Mouse (Mus musculus): Measurements from ENCODE around the gene B230217C12Rik. TPM values are rescaled to one million over a fixed set of nuclear protein-coding genes. Genes with fewer than 3 reads are reported as not detected.

The B230217C12Rik gene
- polyA plus RNA-seq, 1 experiment from 2014 or later = 8.3 TPM

DNA sequence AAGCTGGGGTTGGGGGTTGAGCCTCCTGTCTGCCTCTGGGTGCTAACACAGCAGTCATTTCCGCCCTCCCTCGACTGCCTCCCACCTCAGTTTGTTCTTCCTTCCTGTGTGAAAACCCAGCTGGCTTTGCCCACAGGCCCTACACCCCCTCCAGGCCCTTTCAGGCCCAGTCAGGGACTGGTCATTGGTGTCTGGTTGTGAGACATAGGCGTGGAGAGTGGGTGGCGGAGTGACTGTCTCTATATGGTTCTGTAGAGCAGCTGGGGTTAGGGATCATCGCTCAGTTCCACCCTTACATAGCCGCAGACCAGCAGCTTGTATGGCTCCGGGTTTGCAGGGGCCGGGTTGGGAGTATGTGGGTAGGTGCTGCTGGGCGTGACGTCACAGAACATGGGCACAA is 15.3 kb upstream of the B230217C12Rik start:
- no peak overlapping the region for H3K4me3 ChIP-seq (ENCODE audit: low read depth, low read length)
- 87% methylated on average over 10 of the region's 10 CpGs for WGBS
- ATAC-seq (ENCODE audit: insufficient number of reproducible peaks, insufficient read depth, low FRiP score, low read depth) = no peak
- no peak overlapping the region for H3K4me2 ChIP-seq (replicated peaks; ENCODE audit: low read depth, low read length)
- no peaks in the 10 kb centered on the region for H3K27me3 ChIP-seq (ENCODE audit: control insufficient read depth, insufficient read depth, low read length)
- no peak overlapping the region for H3K27ac ChIP-seq (ENCODE audit: low read length)
- H3K9me3 ChIP-seq (ENCODE audit: control insufficient read depth, low read depth, low read length) = no peaks in the 10 kb centered on the region
- peaks cover 36% of the 10 kb centered on the region for H3K36me3 ChIP-seq (ENCODE audit: control insufficient read depth, insufficient read depth, low read length)
- H3K9ac ChIP-seq (replicated peaks; ENCODE audit: low read depth, low read length) = no peak overlapping the region
- no peaks in the 10 kb centered on the region for H3K4me1 ChIP-seq (ENCODE audit: control insufficient read depth, insufficient read depth, low read length)

DNA sequence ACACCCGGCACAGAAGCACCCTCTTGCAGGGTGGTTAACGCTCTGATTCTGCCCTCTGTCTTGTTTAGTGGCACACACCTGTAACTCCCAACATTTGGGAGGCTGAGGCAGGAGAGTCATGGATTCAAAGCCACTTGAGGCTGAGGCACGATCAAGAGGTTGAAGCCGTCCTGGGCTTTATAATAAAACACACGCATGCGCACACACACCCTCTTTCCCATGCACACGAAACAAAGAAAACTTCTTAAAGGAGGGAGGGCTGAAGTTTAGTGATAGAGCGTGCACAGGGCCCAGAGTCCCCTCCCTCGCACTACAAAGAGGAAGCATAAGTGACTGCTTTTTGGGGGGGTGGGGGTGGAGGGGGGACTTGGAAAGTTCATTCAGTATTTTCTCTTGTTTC is 14.6 kb upstream of the B230217C12Rik start:
- Histone ChIP-seq H3K36me3 (ENCODE audit: control insufficient read depth, insufficient read depth, low read length) (peaks cover 36% of the 10 kb centered on the region), H3K9ac (replicated peaks; ENCODE audit: low read depth, low read length) (no peak overlapping the region), H3K4me1 (ENCODE audit: control insufficient read depth, insufficient read depth, low read length) (no peaks in the 10 kb centered on the region), H3K9me3 (ENCODE audit: control insufficient read depth, low read depth, low read length) (no peaks in the 10 kb centered on the region), H3K4me2 (replicated peaks; ENCODE audit: low read depth, low read length) (no peak overlapping the region), H3K27ac (ENCODE audit: low read length) (no peak overlapping the region), H3K27me3 (ENCODE audit: control insufficient read depth, insufficient read depth, low read length) (no peaks in the 10 kb centered on the region), H3K4me3 (ENCODE audit: low read depth, low read length) (no peak overlapping the region)
- ATAC-seq (ENCODE audit: insufficient number of reproducible peaks, insufficient read depth, low FRiP score, low read depth) = no peak
- WGBS = 81% methylated on average over 9 of the region's 9 CpGs

- Histone ChIP-seq H3K4me1 (ENCODE audit: control insufficient read depth, insufficient read depth, low read length) (no peaks in the 10 kb centered on the region), H3K27me3 (ENCODE audit: control insufficient read depth, insufficient read depth, low read length) (no peaks in the 10 kb centered on the region), H3K9me3 (ENCODE audit: control insufficient read depth, low read depth, low read length) (no peaks in the 10 kb centered on the region), H3K27ac (ENCODE audit: low read length) (no peak overlapping the region), H3K9ac (replicated peaks; ENCODE audit: low read depth, low read length) (no peak overlapping the region), H3K4me2 (replicated peaks; ENCODE audit: low read depth, low read length) (no peak overlapping the region), H3K4me3 (ENCODE audit: low read depth, low read length) (no peak overlapping the region), H3K36me3 (ENCODE audit: control insufficient read depth, insufficient read depth, low read length) (peaks cover 38% of the 10 kb centered on the region)
- ATAC-seq (ENCODE audit: insufficient number of reproducible peaks, insufficient read depth, low FRiP score, low read depth) = no peak
- 63% methylated on average over 7 of the region's 7 CpGs for WGBS
These were observed 14.2 kb upstream of the B230217C12Rik start for GRCm38 (mm10) chr11:97826414-97826813.

DNA sequence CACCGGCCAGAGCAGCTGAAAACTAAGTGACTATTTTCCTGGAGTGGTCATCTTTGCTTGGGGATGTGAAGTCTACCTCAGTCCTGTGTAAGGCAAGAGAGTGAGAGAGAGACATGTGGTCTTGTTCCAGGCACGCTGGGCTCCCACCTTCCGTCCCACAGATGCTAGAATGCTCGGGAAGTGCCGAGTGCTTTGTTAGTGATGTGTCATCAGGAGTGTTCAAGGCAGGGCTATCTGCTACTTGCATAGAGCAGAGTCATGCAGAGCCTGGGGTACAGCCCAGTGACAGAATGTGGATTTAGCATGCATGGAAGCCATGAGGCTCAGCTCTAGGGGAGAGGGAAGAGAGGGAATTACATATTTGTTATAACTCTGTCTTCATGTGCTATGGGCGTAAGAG is 12.9 kb upstream of the B230217C12Rik start:
- ATAC-seq (ENCODE audit: insufficient number of reproducible peaks, insufficient read depth, low FRiP score, low read depth) = no peak
- Histone ChIP-seq H3K4me2 (replicated peaks; ENCODE audit: low read depth, low read length) (no peak overlapping the region), H3K27ac (ENCODE audit: low read length) (no peak overlapping the region), H3K4me3 (ENCODE audit: low read depth, low read length) (no peak overlapping the region), H3K9me3 (ENCODE audit: control insufficient read depth, low read depth, low read length) (no peaks in the 10 kb centered on the region), H3K9ac (replicated peaks; ENCODE audit: low read depth, low read length) (no peak overlapping the region), H3K4me1 (ENCODE audit: control insufficient read depth, insufficient read depth, low read length) (no peaks in the 10 kb centered on the region), H3K36me3 (ENCODE audit: control insufficient read depth, insufficient read depth, low read length) (peaks cover 40% of the 10 kb centered on the region), H3K27me3 (ENCODE audit: control insufficient read depth, insufficient read depth, low read length) (no peaks in the 10 kb centered on the region)
- WGBS = 76% methylated on average over 6 of the region's 6 CpGs

DNA sequence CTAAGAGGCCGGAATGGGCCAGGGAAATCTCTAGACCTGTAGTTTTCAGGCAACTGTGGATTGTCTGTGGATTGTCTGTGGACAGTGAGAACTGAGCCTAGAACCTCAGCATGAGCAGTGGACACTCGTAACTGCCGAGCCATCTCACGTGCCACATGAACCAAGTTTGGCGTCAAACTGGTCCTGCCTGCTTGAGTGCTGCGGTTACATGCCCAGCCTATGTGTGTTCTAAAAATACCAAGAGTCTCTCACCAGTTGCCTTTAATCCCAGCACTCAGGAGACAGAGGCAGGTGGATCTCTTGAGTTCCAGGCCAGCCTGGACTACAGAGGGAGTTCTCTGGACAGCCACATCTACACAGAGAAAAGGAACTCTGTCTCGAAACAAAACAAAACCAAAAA is 11.2 kb upstream of the B230217C12Rik start:
- H3K4me3 ChIP-seq (ENCODE audit: low read depth, low read length) = no peak overlapping the region
- no peak overlapping the region for H3K27ac ChIP-seq (ENCODE audit: low read length)
- H3K9me3 ChIP-seq (ENCODE audit: control insufficient read depth, low read depth, low read length) = no peaks in the 10 kb centered on the region
- 90% methylated on average over 7 of the region's 7 CpGs for WGBS
- no peak for ATAC-seq (ENCODE audit: insufficient number of reproducible peaks, insufficient read depth, low FRiP score, low read depth)
- peaks cover 46% of the 10 kb centered on the region for H3K36me3 ChIP-seq (ENCODE audit: control insufficient read depth, insufficient read depth, low read length)
- no peaks in the 10 kb centered on the region for H3K4me1 ChIP-seq (ENCODE audit: control insufficient read depth, insufficient read depth, low read length)
- H3K4me2 ChIP-seq (replicated peaks; ENCODE audit: low read depth, low read length) = no peak overlapping the region
- H3K9ac ChIP-seq (replicated peaks; ENCODE audit: low read depth, low read length) = no peak overlapping the region
- H3K27me3 ChIP-seq (ENCODE audit: control insufficient read depth, insufficient read depth, low read length) = no peaks in the 10 kb centered on the region

DNA sequence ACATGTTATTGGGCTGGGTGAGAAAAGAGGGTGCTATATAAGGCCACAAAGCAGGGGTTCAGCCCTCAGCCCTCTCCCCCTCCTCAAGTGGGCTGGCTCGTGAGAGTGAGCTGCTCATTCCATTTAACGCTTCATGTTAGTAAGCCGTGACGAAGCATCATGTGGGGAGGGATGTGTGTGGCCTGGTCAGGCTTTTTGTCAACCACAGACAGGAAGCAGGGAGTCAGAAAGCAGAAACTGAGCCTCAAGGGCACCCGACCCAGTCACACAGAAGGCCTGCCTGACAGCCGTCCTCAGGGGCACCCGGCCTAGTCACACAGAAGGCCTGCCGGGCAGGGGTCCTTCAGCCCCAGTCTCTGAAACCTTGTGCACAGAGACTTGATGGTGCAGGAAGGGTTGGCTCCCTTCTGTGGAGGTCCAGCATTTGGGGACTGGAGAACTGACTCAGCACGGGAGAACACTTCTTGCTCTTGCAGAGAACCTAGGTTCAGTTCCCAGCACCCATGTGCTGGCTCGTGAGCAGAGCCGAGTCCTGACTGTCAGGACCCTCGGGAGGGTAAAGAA is 10.6 kb upstream of the B230217C12Rik start:
- H3K9me3 ChIP-seq (ENCODE audit: control insufficient read depth, low read depth, low read length) = no peaks in the 10 kb centered on the region
- no peaks in the 10 kb centered on the region for H3K27me3 ChIP-seq (ENCODE audit: control insufficient read depth, insufficient read depth, low read length)
- H3K9ac ChIP-seq (replicated peaks; ENCODE audit: low read depth, low read length) = no peak overlapping the region
- no peak overlapping the region for H3K27ac ChIP-seq (ENCODE audit: low read length)
- no peak overlapping the region for H3K4me2 ChIP-seq (replicated peaks; ENCODE audit: low read depth, low read length)
- ATAC-seq (ENCODE audit: insufficient number of reproducible peaks, insufficient read depth, low FRiP score, low read depth) = no peak
- no peaks in the 10 kb centered on the region for H3K4me1 ChIP-seq (ENCODE audit: control insufficient read depth, insufficient read depth, low read length)
- H3K36me3 ChIP-seq (ENCODE audit: control insufficient read depth, insufficient read depth, low read length) = peaks cover 51% of the 10 kb centered on the region
- H3K4me3 ChIP-seq (ENCODE audit: low read depth, low read length) = no peak overlapping the region
- 78% methylated on average over 12 of the region's 12 CpGs for WGBS

DNA sequence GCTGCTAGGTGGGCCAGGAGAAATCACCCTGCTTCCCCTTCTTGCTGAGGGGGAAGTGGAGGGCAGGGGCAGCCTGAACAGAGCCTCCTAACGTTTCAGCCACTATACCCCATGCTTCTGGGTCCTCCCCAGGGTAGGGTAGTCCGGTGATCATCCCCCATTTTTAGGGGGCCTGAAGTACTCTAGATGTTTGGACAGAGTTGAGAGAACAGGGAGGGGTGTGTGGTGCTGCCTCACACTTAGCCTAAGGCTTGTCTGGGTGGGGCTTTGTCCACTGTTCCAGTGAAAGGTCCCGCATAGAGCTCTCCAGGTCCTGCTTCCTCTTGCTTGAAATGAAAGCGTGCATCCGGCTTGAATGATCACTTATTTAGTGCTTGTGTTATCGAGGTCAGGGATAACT is 10.1 kb upstream of the B230217C12Rik start:
- 75% methylated on average over 6 of the region's 6 CpGs for WGBS
- H3K9ac ChIP-seq (replicated peaks; ENCODE audit: low read depth, low read length) = no peak overlapping the region
- no peaks in the 10 kb centered on the region for H3K27me3 ChIP-seq (ENCODE audit: control insufficient read depth, insufficient read depth, low read length)
- H3K4me3 ChIP-seq (ENCODE audit: low read depth, low read length) = no peak overlapping the region
- H3K4me2 ChIP-seq (replicated peaks; ENCODE audit: low read depth, low read length) = no peak overlapping the region
- H3K4me1 ChIP-seq (ENCODE audit: control insufficient read depth, insufficient read depth, low read length) = no peaks in the 10 kb centered on the region
- H3K27ac ChIP-seq (ENCODE audit: low read length) = no peak overlapping the region
- H3K36me3 ChIP-seq (ENCODE audit: control insufficient read depth, insufficient read depth, low read length) = peaks cover 54% of the 10 kb centered on the region
- ATAC-seq (ENCODE audit: insufficient number of reproducible peaks, insufficient read depth, low FRiP score, low read depth) = no peak
- no peaks in the 10 kb centered on the region for H3K9me3 ChIP-seq (ENCODE audit: control insufficient read depth, low read depth, low read length)

GRCm38 (mm10) chr11:97832001-97832400 is 8.6 kb upstream of the B230217C12Rik start:
- Histone ChIP-seq H3K4me2 (replicated peaks; ENCODE audit: low read depth, low read length) (no peak overlapping the region), H3K27ac (ENCODE audit: low read length) (no peak overlapping the region), H3K27me3 (ENCODE audit: control insufficient read depth, insufficient read depth, low read length) (no peaks in the 10 kb centered on the region), H3K4me3 (ENCODE audit: low read depth, low read length) (no peak overlapping the region), H3K9me3 (ENCODE audit: control insufficient read depth, low read depth, low read length) (no peaks in the 10 kb centered on the region), H3K4me1 (ENCODE audit: control insufficient read depth, insufficient read depth, low read length) (no peaks in the 10 kb centered on the region), H3K36me3 (ENCODE audit: control insufficient read depth, insufficient read depth, low read length) (peaks cover 61% of the 10 kb centered on the region), H3K9ac (replicated peaks; ENCODE audit: low read depth, low read length) (no peak overlapping the region)
- 79% methylated on average over 11 of the region's 11 CpGs for whole genome bisulfite sequencing
- ATAC-seq (ENCODE audit: insufficient number of reproducible peaks, insufficient read depth, low FRiP score, low read depth) = no peak

DNA sequence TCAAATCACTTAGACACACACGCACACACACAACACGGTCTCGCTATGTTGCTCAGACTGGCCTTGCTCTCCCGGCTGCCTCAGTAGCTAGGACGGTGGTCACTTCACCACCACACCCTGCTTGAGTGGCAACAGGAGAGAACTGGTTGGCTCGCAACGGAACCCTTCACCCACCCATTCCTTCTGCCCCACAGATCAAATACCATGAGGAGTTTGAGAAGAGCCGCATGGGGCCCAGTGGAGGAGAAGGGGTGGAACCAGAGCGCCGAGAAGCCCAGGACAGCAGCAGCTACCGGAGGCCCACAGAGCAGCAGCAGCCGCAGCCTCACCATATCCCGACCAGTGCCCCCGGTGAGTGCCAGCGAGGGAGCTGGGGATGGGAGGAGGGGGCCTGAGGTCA is 7.2 kb upstream of the B230217C12Rik start:
- ATAC-seq (ENCODE audit: insufficient number of reproducible peaks, insufficient read depth, low FRiP score, low read depth) = no peak
- Histone ChIP-seq H3K4me1 (ENCODE audit: control insufficient read depth, insufficient read depth, low read length) (no peaks in the 10 kb centered on the region), H3K4me3 (ENCODE audit: low read depth, low read length) (no peak overlapping the region), H3K9me3 (ENCODE audit: control insufficient read depth, low read depth, low read length) (no peaks in the 10 kb centered on the region), H3K27me3 (ENCODE audit: control insufficient read depth, insufficient read depth, low read length) (no peaks in the 10 kb centered on the region), H3K27ac (ENCODE audit: low read length) (no peak overlapping the region), H3K4me2 (replicated peaks; ENCODE audit: low read depth, low read length) (no peak overlapping the region), H3K36me3 (ENCODE audit: control insufficient read depth, insufficient read depth, low read length) (peaks cover 60% of the 10 kb centered on the region), H3K9ac (replicated peaks; ENCODE audit: low read depth, low read length) (no peak overlapping the region)
- WGBS = 80% methylated on average over 15 of the region's 15 CpGs

Data from stomach, embryonic 14.5 days (tissue).